Mouse (Mus musculus): ENCODE measurements around the gene Naa40.

DNA sequence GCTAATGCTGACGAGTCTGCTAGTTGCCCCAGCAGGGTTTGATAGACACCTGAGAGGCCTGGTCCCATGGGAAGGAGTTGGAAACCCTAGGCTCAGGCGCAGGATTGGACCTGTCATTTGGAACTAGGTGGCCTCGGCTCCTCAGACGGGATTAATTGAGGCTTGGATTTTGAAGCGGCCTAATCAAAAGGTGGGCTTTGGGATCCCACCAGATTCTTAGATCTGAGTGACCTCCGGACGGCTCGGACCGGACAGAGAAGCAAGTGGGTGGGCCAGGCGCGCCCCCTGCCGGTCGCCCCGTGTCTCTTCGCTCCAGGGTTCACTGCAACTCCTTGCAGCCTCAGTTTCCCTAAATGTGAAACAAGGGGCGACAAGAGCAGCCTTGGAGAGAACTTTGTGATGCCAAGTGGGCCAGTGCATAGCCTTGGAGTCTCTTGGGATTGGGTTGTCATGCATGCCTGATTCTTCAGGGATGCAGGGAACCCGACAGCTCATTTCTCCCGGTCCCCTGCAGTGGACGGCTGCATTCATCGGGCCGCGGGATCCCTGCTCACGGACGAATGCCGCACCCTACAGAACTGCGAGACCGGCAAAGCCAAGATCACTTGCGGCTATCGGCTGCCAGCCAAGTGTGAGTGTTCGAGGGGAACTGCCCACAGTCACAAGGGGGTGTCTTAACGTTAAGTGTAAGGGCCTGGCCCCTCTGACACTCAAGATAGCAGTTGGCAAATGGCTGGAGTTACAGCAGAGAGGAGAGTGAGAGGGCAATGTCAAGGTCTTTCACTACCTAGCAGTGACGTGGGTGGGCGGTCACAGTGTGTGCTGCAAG is 44.9 kb downstream of the Naa40 start:
- TF ChIP-seq CTCF (IDR thresholded peaks at IDR 0.05; ENCODE audit: extremely low read depth, insufficient read depth, insufficient read length, insufficient replicate concordance) (peak; percentile 95), POLR2A (IDR thresholded peaks at IDR 0.05; ENCODE audit: low read depth, low read length) (no peak)

Data from spleen, adult 2 months (tissue).